Mouse (Mus musculus) cerebellum, postnatal 10 days (tissue): ENCODE data around the gene Plekhb2.

Experiments
- DNase-seq, 2 experiments: peaks; one replicate each; pipeline ENCODE4 v3.0.0; 2021; ENCODE audit warnings: mixed read lengths in 2 of 2

Gene Plekhb2

DNA sequence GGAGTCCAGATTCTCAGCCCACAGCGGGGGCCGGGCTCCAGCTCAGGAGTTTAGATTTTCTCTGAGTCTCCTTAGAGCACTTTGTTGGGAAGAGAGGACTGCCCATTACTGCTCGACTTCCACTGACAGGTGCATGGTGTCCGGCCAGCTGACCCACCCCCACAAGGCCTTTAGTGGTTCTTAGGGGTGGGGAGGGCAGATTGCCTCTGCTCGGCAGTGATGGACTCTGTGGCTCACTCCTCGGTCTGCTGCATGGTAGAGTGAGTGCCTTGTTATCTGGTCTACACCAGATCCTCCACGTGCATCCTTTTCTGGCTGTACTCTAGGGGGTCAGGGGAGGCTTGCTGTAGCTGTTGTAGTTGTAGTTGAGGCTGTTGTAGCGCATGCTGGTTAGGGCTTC is 18.6 kb downstream of the Plekhb2 start:
- DNase-seq = no peak

- no peak for DNase-seq
These were observed 19.5 kb downstream of the Plekhb2 start for GRCm38 (mm10) chr1:34869231-34869630.

GRCm38 (mm10) chr1:34871170-34871569 is 21.4 kb downstream of the Plekhb2 start:
- DNase-seq = no peak

GRCm38 (mm10) chr1:34873551-34873950 is 23.8 kb downstream of the Plekhb2 start:
- DNase-seq = no peak

- DNase-seq = no peak
These were observed 29.8 kb downstream of the Plekhb2 start for GRCm38 (mm10) chr1:34879611-34880010.

DNA sequence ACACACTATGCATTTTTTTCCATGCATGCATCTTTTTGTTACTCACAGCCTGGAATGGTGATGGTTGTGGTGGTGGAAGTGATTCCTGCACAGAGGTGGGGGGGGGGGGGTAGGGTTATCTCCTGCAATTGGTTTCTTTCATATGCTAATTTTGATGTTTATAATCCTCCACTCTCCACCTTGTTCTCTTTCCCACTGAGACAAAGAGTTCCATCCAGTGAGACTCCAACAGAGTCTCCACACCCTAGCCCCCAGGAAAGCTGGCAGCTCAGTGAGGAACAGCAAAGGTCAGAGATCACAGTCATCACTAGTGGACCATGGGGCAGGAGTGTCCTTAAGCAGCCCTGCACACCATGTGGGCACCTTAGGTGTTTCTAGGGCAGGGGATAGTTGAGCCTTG is 34.0 kb downstream of the Plekhb2 start:
- DNase-seq = no peak

DNA sequence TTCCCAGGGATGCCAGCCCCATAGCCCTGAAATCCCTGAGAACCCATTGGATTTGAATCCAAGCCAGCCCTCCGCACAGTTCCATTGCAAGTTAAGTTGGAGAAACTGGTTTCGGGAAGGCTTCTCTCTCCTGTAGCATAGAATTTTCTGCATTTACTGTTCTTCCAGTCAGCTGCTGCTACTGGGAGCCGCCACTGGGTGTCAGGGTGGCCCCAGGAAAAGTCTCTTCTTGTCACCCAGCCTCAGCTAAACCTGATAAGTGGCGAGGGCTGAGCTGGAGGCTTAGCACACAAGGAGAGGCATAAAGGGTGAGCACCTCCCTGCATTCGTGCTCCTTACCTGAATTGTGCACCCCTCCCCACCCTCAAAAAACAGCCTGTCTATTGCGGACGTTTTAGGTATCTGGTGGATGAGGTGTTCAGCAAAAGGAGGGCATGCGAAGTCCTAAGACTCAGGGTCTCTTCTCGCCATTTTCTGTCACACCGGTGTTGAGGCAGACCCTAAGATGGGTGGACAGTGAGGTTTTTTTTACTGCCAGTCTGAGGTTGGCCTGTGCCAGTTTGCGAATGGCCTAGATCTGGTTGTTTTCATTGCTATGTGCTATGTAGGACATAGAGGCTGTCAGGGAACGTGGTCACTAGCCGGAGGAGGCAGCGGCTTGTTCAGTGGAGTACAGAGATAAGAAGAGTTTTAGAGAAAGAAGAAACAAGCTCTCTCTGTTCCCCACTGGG is 41.9 kb downstream of the Plekhb2 start:
- DNase-seq = peak; percentile 79 to 81

DNA sequence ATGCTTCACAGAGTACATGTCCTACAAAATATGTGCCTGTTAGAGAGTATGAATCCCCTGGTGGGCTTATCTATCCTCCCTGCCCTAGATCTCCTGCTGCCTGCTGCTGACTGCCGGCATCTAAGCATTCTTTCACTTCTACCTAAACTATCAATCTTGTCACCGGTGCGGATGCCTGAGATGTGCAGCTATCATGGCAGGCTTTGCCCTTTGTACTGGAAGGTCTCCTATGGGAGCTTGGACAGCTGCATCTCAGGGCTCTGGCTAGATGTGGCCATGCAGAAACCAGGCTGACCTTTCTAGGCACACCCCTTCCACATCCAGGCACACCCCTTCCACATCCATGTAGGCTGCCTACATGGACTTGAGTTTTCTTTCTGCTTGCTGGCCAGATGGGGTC is 42.7 kb downstream of the Plekhb2 start:
- no peak for DNase-seq

- no peak for DNase-seq
These were observed 43.6 kb downstream of the Plekhb2 start for GRCm38 (mm10) chr1:34893331-34893730.

GRCm38 (mm10) chr1:34893831-34894230 is 44.1 kb downstream of the Plekhb2 start:
- peak; percentile 65 to 71 for DNase-seq

DNA sequence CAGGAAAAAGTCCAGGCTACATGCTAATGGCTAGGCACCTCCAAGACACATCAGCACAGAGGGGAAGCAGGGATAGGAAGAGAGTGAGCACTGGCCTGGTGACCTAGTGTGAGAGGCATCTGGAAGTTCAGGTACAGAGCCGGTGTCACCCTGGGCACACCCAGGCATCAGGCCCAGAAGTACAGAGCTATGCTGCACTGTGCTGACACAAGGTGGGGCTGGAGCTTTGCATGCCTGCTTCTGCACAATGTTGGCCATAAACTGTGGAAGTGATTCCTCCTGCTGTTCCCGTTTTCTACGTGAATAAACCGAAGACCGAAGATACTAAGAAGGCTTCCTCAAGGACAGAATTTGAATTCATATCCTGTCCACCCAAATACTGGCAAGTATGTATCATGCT is 46.3 kb downstream of the Plekhb2 start:
- no peak for DNase-seq

DNA sequence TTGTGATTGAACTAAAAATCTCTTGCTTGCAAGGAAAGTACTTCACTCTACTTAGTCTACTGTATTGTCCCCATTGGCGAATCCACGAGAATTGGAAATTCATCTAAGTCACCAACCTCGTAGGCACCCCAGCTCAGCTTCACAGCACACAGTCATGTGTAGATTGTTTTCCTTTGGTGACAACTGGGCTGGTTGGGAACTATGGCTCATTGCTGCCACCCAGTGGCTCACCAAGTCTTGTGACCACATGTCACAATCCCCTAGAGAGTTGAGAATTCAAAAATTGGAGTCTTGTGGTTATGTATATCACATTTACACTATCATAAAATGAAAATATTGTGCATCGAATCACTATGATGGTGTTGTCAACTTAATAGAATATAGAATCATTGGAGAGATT is 47.1 kb downstream of the Plekhb2 start:
- peak; percentile 80 to 81 for DNase-seq

GRCm38 (mm10) chr1:34928656-34929055 is 78.9 kb downstream of the Plekhb2 start:
- DNase-seq = peak in 1 of 2 experiments; percentile 11
